Mouse (Mus musculus) macrophage (primary cell): ENCODE results near the gene Gldc. TPM values are rescaled to one million over a fixed set of nuclear protein-coding genes. Genes with fewer than 3 reads are reported as not detected.

Experiments used
- polyA plus RNA-seq: library from polyadenylated mRNA; stranded (reverse); fragments of 250-400 nt; gene quantifications from 3 replicates; pipeline ENCODE4 v1.2.4, GENCODE M21; 2018; ENCODE audit warnings: inconsistent platforms

Gene Gldc
- polyA plus RNA-seq, 1 experiment from 2014 or later = 0.07 TPM

Other genes with a start within 250 kb of the Gldc start
- gene Trpd52l3, start 171.6 kb downstream of the Gldc start, polyA plus RNA-seq = not detected in 3 replicates
- gene Uhrf2, start 144.9 kb downstream of the Gldc start, polyA plus RNA-seq = 43.7 to 57.4 TPM (median 51.4 TPM) in 3 replicates
- not detected in 3 replicates for gene Mbl2, start 57.5 kb upstream of the Gldc start, polyA plus RNA-seq